Mouse (Mus musculus): ENCODE measurements around the gene Olfr1440. TPM values are rescaled to one million over a fixed set of nuclear protein-coding genes. Genes with fewer than 3 reads are reported as not detected.

Gene Olfr1440
- polyA plus RNA-seq, 1 experiment from 2014 or later = not detected

Other genes starting within 250 kb of the Olfr1440 start
- not detected in 2 replicates for gene Olfr1555-ps1, start 217.2 kb upstream of the Olfr1440 start, polyA plus RNA-seq (2014; fragmentation: Nextera tagmentation; extraction: Ambion mirVana)
- not detected in 2 replicates for gene Olfr1431, start 186.6 kb upstream of the Olfr1440 start, polyA plus RNA-seq (2014; fragmentation: Nextera tagmentation; extraction: Ambion mirVana)
- gene Olfr1432, start 154.7 kb upstream of the Olfr1440 start, polyA plus RNA-seq (2014; fragmentation: Nextera tagmentation; extraction: Ambion mirVana) = not detected in 2 replicates
- gene Olfr262, start 145.6 kb upstream of the Olfr1440 start, polyA plus RNA-seq (2014; fragmentation: Nextera tagmentation; extraction: Ambion mirVana) = not detected in 2 replicates
- gene Olfr235, start 126.2 kb upstream of the Olfr1440 start, polyA plus RNA-seq (2014; fragmentation: Nextera tagmentation; extraction: Ambion mirVana) = not detected in 2 replicates
- gene Olfr1434, start 107.4 kb upstream of the Olfr1440 start, polyA plus RNA-seq (2014; fragmentation: Nextera tagmentation; extraction: Ambion mirVana) = not detected in 2 replicates
- not detected in 2 replicates for gene Olfr1436, start 88.1 kb upstream of the Olfr1440 start, polyA plus RNA-seq (2014; fragmentation: Nextera tagmentation; extraction: Ambion mirVana)
- gene Olfr1437, start 62.2 kb upstream of the Olfr1440 start, polyA plus RNA-seq (2014; fragmentation: Nextera tagmentation; extraction: Ambion mirVana) = not detected in 2 replicates
- gene Olfr1438-ps1, start 51.4 kb upstream of the Olfr1440 start, polyA plus RNA-seq (2014; fragmentation: Nextera tagmentation; extraction: Ambion mirVana) = not detected in 2 replicates
- gene Olfr1441, start 30.2 kb downstream of the Olfr1440 start, polyA plus RNA-seq (2014; fragmentation: Nextera tagmentation; extraction: Ambion mirVana) = not detected in 2 replicates
- not detected in 2 replicates for gene Pfpl, start 40.6 kb downstream of the Olfr1440 start, polyA plus RNA-seq (2014; fragmentation: Nextera tagmentation; extraction: Ambion mirVana)
- gene Mpeg1, start 73.5 kb downstream of the Olfr1440 start, polyA plus RNA-seq (2014; fragmentation: Nextera tagmentation; extraction: Ambion mirVana) = 0.55 and 0.75 TPM in 2 replicates
- 15.3 and 18.2 TPM in 2 replicates for gene Dtx4, start 114.2 kb downstream of the Olfr1440 start, polyA plus RNA-seq (2014; fragmentation: Nextera tagmentation; extraction: Ambion mirVana)
- gene Fam111a, start 158.5 kb downstream of the Olfr1440 start, polyA plus RNA-seq (2014; fragmentation: Nextera tagmentation; extraction: Ambion mirVana) = 9.9 and 10.9 TPM in 2 replicates
- not detected in 2 replicates for gene Gm4952, start 212.7 kb downstream of the Olfr1440 start, polyA plus RNA-seq (2014; fragmentation: Nextera tagmentation; extraction: Ambion mirVana)
- not detected in 2 replicates for gene Glyat, start 246.0 kb downstream of the Olfr1440 start, polyA plus RNA-seq (2014; fragmentation: Nextera tagmentation; extraction: Ambion mirVana)

Measured in forebrain, embryonic 14.5 days (tissue).